Mouse (Mus musculus) hindbrain, embryonic 13.5 days (tissue): ENCODE measurements at regions not wholly inside any gene's neighbourhood (a gene's known extent, or its start where the extent isn't known, plus 50 kb on each side); places are given as distances from the start of the nearest gene placed in this dataset.
"Not testable (repeated sequence)": the region's sequence is repeated elsewhere in the genome, so short reads cannot be mapped to it uniquely, and the experiment has no call there.

Experiments used
- ATAC-seq: fragments of 200-750 bp; cut with Nextera tagmentation; 2 replicates; pipeline ENCODE4 v1.8.0; 2017; ENCODE audit warnings: moderate TSS enrichment; ENCODE audit not compliant: low FRiP score
- H3K27ac ChIP-seq: fragments of 300-500 bp; sonication (generic); 2 replicates; pipeline ENCODE4 v1.5.1; 2015; ENCODE audit warnings: inconsistent platforms, mild to moderate bottlenecking, moderate library complexity
- H3K27me3 ChIP-seq: fragments of 300-500 bp; sonication (generic); 2 replicates; pipeline ENCODE4 v1.6.1; 2015; ENCODE audit warnings: mild to moderate bottlenecking, inconsistent platforms
- H3K36me3 ChIP-seq: fragments of 300-500 bp; sonication (generic); 2 replicates; pipeline ENCODE4 v1.6.1; 2015; ENCODE audit warnings: mild to moderate bottlenecking, inconsistent platforms
- H3K4me1 ChIP-seq: fragments of 300-500 bp; sonication (generic); replicated peaks from 2 replicates; pipeline ENCODE4 v1.6.1; 2015; ENCODE audit warnings: inconsistent platforms
- H3K4me2 ChIP-seq: fragments of 300-500 bp; sonication (generic); 2 replicates; pipeline ENCODE4 v1.6.1; 2015; ENCODE audit warnings: inconsistent platforms, mild to moderate bottlenecking, moderate library complexity
- H3K4me3 ChIP-seq: fragments of 300-500 bp; sonication (generic); 2 replicates; pipeline ENCODE4 v1.5.1; 2015; ENCODE audit warnings: mild to moderate bottlenecking, inconsistent platforms
- H3K9ac ChIP-seq: fragments of 300-500 bp; sonication (generic); 2 replicates; pipeline ENCODE4 v1.6.1; 2015; ENCODE audit warnings: mild to moderate bottlenecking, inconsistent platforms
- H3K9me3 ChIP-seq: fragments of 300-500 bp; sonication (generic); 2 replicates; pipeline ENCODE4 v1.6.1; 2016; ENCODE audit warnings: inconsistent platforms
- WGBS: fragments of 180-500 bp; shearing (Covaris S2); methylation state at CpG from one replicate; pipeline ENCODE4 v1.1.7; 2015; 5-methylcytosine and 5-hydroxymethylcytosine counted together

- 12% methylated on average over 2 of the region's 2 CpGs for WGBS
- Histone ChIP-seq H3K4me2 (no peak overlapping the region), H3K4me3 (no peak overlapping the region), H3K9ac (no peak overlapping the region), H3K36me3 (no peaks in the 10 kb centered on the region), H3K4me1 (no peaks in the 10 kb centered on the region), H3K27me3 (no peaks in the 10 kb centered on the region), H3K27ac (no peak overlapping the region), H3K9me3 (no peaks in the 10 kb centered on the region)
- ATAC-seq, result no peak
Observed at GRCm38 (mm10) chr10:46733760-46734265, 1156.2 kb downstream of the Hace1 start.

- H3K36me3 ChIP-seq, result no peaks in the 10 kb centered on the region
- 83% methylated on average over 3 of the region's 3 CpGs for WGBS
Observed at GRCm38 (mm10) chr10:46741098-46741497, 1163.5 kb downstream of the Hace1 start.

GRCm38 (mm10) chr10:46742131-46742530 is 1164.5 kb downstream of the Hace1 start:
- WGBS, result 89% methylated on average over 3 of the region's 3 CpGs
- ATAC-seq, result no peak
- H3K27me3 ChIP-seq, result no peaks in the 10 kb centered on the region
- no peaks in the 10 kb centered on the region for H3K36me3 ChIP-seq
- H3K9ac ChIP-seq, result no peak overlapping the region
- no peaks in the 10 kb centered on the region for H3K4me1 ChIP-seq
- no peak overlapping the region for H3K27ac ChIP-seq
- H3K4me2 ChIP-seq, result no peak overlapping the region
- H3K9me3 ChIP-seq, result no peaks in the 10 kb centered on the region
- no peak overlapping the region for H3K4me3 ChIP-seq

More at GRCm38 (mm10) chr10:46741098-46741497, 1163.5 kb downstream of the Hace1 start:
- Histone ChIP-seq H3K27me3 (no peaks in the 10 kb centered on the region), H3K27ac (no peak overlapping the region), H3K9me3 (no peaks in the 10 kb centered on the region), H3K4me1 (no peaks in the 10 kb centered on the region), H3K4me3 (no peak overlapping the region), H3K4me2 (no peak overlapping the region), H3K9ac (no peak overlapping the region)
- no peak for ATAC-seq

DNA sequence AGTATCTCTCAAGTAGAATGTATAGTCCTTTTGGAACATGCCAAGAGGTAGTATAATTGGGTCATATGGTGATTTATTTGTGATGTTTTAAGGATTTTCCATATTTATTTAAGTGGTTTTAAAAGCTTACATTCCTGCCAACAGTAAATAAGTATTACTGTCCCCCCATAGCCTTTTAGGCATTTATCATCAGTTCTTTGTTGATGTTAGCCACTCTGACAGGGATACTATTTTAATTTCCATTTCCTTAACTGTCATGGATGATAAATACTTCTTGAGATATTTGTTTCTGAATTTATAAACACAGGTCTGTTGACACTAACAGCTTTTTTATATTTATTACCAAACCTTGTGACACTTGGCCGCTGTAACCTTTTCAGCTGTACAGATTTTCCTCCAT is 1183.3 kb downstream of the Hace1 start:
- 74% methylated on average over 1 of the region's 1 CpGs for WGBS
- H3K4me2 ChIP-seq, result no peak overlapping the region
- H3K4me1 ChIP-seq, result no peaks in the 10 kb centered on the region
- no peaks in the 10 kb centered on the region for H3K9me3 ChIP-seq
- no peak for ATAC-seq
- no peaks in the 10 kb centered on the region for H3K27me3 ChIP-seq
- H3K36me3 ChIP-seq, result no peaks in the 10 kb centered on the region
- H3K9ac ChIP-seq, result no peak overlapping the region
- no peak overlapping the region for H3K4me3 ChIP-seq
- no peak overlapping the region for H3K27ac ChIP-seq

DNA sequence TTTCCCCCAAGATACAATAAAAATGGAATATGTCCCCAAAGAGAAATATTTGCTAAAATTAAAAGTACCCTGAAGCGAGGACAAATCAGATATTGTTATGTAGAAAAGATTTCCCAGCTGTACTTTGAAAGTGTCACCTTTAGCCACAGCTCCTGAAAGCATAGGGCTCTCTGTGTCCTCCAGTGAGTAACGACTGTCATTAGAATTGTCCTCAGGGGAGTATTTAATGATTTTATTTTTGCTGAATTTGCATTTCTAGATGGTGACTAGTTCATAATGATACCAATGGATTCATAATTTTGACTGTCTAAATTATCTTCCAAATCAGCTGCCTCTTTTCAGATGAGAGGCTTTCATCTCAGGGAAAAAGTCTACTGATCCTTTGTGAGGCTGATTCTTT is 1201.1 kb downstream of the Hace1 start:
- 43% methylated on average over 2 of the region's 2 CpGs for WGBS

DNA sequence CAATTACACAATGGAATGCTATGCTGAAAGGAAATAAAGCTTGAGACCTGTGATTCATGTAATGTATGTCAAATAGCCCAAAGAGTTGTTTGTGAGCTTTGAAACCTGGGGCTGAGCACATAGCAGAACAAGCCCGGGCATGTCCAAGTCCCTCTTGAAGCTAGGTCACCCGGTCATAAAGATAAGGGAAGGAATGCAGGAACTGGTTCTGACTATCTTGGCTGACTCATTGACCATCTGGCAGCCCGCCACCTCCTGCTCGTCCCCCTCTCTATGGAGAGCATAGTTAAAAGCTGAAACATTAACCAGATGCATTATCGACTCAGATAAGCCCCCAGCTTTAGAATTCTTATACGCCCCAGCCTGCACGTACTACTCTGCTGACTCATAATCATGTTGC is 1208.1 kb downstream of the Hace1 start:
- not testable (repeated sequence) for H3K9me3 ChIP-seq
- WGBS, result 86% methylated on average over 7 of the region's 7 CpGs

More for the DNA sequence above, 1201.1 kb downstream of the Hace1 start:
- Histone ChIP-seq H3K4me3 (no peak overlapping the region), H3K9ac (no peak overlapping the region), H3K27me3 (no peaks in the 10 kb centered on the region), H3K36me3 (no peaks in the 10 kb centered on the region), H3K4me1 (no peaks in the 10 kb centered on the region), H3K4me2 (no peak overlapping the region), H3K27ac (no peak overlapping the region), H3K9me3 (no peaks in the 10 kb centered on the region)
- no peak for ATAC-seq

DNA sequence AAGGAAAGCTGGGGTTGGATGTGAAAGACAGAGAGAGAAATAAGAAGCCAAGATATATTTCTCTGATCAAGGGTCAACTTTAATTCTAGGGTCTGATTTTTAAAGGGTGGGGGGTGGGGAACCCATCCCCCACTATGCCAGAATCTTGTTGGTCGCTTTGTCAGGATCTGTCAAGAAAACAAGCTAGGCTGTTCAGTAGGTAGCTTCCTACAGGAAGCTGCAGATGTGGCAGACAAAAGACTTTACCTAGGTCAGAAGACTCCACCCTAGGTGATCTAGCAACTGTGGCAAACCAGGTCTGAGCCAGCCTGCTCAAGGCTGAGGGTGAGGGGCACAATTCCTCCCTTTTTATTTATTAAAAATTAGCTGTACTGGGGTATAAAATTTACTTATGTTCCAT is 1236.6 kb downstream of the Hace1 start:
- no peak for ATAC-seq
- H3K27me3 ChIP-seq, result no peaks in the 10 kb centered on the region
- no peak overlapping the region for H3K4me3 ChIP-seq
- WGBS, result 71% methylated on average over 1 of the region's 1 CpGs
- no peak overlapping the region for H3K9ac ChIP-seq
- H3K36me3 ChIP-seq, result no peaks in the 10 kb centered on the region
- no peak overlapping the region for H3K4me2 ChIP-seq
- H3K9me3 ChIP-seq, result no peaks in the 10 kb centered on the region
- no peaks in the 10 kb centered on the region for H3K4me1 ChIP-seq
- no peak overlapping the region for H3K27ac ChIP-seq

More for the DNA sequence above, 1208.1 kb downstream of the Hace1 start:
- H3K9ac ChIP-seq, H3K27ac ChIP-seq, H3K4me3 ChIP-seq, H3K4me2 ChIP-seq, H3K4me1 ChIP-seq, ATAC-seq, H3K36me3 ChIP-seq, H3K27me3 ChIP-seq: not testable (repeated sequence)

- WGBS, result 56% methylated on average over 2 of the region's 2 CpGs
- H3K4me2 ChIP-seq, result no peak overlapping the region
- no peak overlapping the region for H3K27ac ChIP-seq
- no peaks in the 10 kb centered on the region for H3K4me1 ChIP-seq
- H3K36me3 ChIP-seq, result no peaks in the 10 kb centered on the region
- ATAC-seq, result no peak
- H3K27me3 ChIP-seq, result no peaks in the 10 kb centered on the region
- H3K4me3 ChIP-seq, result no peak overlapping the region
- no peak overlapping the region for H3K9ac ChIP-seq
- no peaks in the 10 kb centered on the region for H3K9me3 ChIP-seq
Observed at GRCm38 (mm10) chr10:46819133-46819532, 1241.5 kb downstream of the Hace1 start.

GRCm38 (mm10) chr10:46819965-46820364 is 1242.3 kb downstream of the Hace1 start:
- H3K36me3 ChIP-seq, result no peaks in the 10 kb centered on the region
- H3K27ac ChIP-seq, result no peak overlapping the region
- no peaks in the 10 kb centered on the region for H3K27me3 ChIP-seq
- H3K9me3 ChIP-seq, result no peaks in the 10 kb centered on the region
- no peaks in the 10 kb centered on the region for H3K4me1 ChIP-seq
- H3K9ac ChIP-seq, result no peak overlapping the region
- no peak for ATAC-seq
- 98% methylated on average over 1 of the region's 1 CpGs for WGBS
- H3K4me3 ChIP-seq, result no peak overlapping the region
- no peak overlapping the region for H3K4me2 ChIP-seq

DNA sequence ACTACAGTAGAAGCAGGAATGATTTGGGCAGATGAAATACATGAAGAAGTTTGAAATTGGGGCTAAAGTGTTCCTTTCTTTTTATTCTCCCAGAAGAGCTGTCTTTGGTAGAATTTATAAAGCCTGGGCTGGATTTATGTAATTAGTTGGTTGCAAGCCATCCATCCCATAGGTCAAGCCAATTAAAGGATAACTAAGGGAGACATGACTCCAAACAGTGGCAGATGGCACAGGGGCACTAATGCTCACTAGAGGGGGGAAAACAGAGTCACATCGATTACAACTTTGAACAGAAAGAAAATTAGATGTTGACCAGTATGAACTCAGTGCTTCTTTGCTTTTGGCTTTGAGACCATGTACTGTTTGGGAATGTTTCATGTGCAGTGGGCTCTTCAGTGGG is 1246.2 kb downstream of the Hace1 start:
- H3K4me2 ChIP-seq, result no peak overlapping the region
- no peak overlapping the region for H3K9ac ChIP-seq
- H3K27ac ChIP-seq, result no peak overlapping the region
- no peaks in the 10 kb centered on the region for H3K27me3 ChIP-seq
- no peak for ATAC-seq
- H3K4me1 ChIP-seq, result no peaks in the 10 kb centered on the region; the same call in 1 of the 2 replicates
- H3K4me3 ChIP-seq, result no peak overlapping the region
- H3K36me3 ChIP-seq, result no peaks in the 10 kb centered on the region
- H3K9me3 ChIP-seq, result no peaks in the 10 kb centered on the region
- 42% methylated on average over 1 of the region's 1 CpGs for WGBS

GRCm38 (mm10) chr10:46826012-46826411 is 1248.4 kb downstream of the Hace1 start:
- Histone ChIP-seq H3K9ac (no peak overlapping the region), H3K9me3 (no peaks in the 10 kb centered on the region), H3K27me3 (no peaks in the 10 kb centered on the region), H3K4me1 (no peaks in the 10 kb centered on the region; the same call in 1 of the 2 replicates), H3K27ac (peak overlapping the region; percentile 72), H3K4me3 (no peak overlapping the region), H3K36me3 (no peaks in the 10 kb centered on the region), H3K4me2 (no peak overlapping the region)
- WGBS, result 14% methylated on average over 3 of the region's 3 CpGs
- peak; percentile 40; the same call in 1 of the 2 replicates for ATAC-seq

DNA sequence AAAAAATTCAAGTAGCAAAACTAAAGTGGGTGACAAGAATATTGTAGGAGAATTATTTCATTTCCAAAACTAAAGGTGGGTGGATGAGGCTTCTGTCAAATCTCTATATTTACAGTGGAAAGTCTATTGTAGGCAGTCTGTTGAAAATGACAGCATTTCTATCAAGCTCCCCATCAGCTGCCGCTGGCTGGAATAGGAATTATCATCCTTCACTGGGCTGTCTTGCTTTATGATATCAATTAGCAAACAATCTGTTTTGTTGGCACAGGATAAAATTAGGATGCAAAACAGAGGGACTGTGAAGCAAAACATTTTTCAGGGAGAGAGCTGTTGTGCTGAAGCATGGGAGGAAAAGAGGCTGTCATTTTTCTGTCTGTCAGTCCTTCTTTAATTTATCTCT is 1249.0 kb downstream of the Hace1 start:
- Histone ChIP-seq H3K4me1 (no peaks in the 10 kb centered on the region; the same call in 1 of the 2 replicates), H3K27ac (peak overlapping the region; percentile 52; the same call in 1 of the 2 replicates), H3K36me3 (no peaks in the 10 kb centered on the region), H3K27me3 (no peaks in the 10 kb centered on the region), H3K4me3 (no peak overlapping the region), H3K4me2 (no peak overlapping the region), H3K9ac (no peak overlapping the region), H3K9me3 (no peaks in the 10 kb centered on the region)
- 47% methylated on average over 1 of the region's 1 CpGs for WGBS
- peak; percentile 55; the same call in 1 of the 2 replicates for ATAC-seq

DNA sequence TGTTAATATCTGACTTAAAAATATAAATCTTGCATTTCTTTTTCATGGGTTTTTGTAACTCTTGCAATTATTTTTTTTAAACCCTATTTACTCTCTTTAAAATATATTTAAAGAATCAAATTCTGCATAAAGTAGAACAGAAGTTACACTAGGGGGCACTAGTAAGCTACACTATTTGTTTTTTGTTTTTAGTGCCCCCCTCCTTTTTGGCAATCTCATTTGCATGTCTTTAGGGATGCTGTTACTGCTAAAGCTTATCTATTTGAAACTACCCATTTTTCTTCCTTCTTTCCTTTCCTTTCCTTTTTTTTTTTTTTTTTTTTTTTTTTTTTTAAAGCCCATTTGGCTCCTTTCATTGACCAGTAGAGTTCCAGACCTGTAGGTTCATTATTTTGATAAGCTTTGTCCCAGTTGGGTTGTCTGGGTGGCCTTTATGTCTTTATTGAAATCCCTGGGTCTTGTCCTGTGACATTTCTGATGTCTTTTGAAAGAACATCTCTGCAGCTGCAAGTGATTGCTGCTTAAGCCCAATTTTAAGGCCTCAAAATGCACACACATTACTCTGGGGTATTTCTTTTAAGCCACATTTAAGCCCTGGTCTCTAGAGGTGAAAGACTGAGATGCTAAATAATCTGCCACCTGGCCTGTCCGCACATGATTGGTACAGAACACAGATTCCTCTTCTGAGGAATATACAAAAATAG is 1249.6 kb downstream of the Hace1 start:
- H3K9ac ChIP-seq, result no peak overlapping the region
- H3K9me3 ChIP-seq, result no peaks in the 10 kb centered on the region
- no peaks in the 10 kb centered on the region for H3K36me3 ChIP-seq
- ATAC-seq, result no peak
- H3K4me1 ChIP-seq, result no peaks in the 10 kb centered on the region; the same call in 1 of the 2 replicates
- H3K4me3 ChIP-seq, result no peak overlapping the region
- no peaks in the 10 kb centered on the region for H3K27me3 ChIP-seq
- H3K4me2 ChIP-seq, result no peak overlapping the region
- peak overlapping the region; percentile 83 for H3K27ac ChIP-seq
- 37% methylated on average over 1 of the region's 1 CpGs for WGBS
